Mouse (Mus musculus): ENCODE results near the gene Dlgap3.

DNA sequence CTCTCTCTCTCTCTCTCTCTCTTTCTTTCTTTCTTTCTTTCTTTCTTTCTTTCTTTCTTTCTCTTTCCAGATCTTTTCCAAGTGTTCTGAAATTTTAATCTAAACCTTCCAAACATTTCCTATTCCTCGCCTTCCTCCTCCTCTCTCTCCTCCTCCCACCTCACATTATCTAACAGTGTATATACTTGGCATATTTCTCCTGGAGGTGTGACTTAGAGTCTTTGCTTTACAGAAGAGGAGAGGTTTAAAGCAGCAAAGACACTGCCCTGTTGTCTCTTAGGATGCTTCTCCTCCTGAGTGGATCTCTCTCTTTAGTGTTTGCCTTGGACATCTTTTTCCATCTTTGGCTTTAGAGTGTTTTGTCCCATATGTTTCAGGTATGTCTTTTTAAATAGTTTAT is 34.1 kb downstream of the Dlgap3 start:
- TF ChIP-seq TAL1 (IDR thresholded peaks at IDR 0.05; ENCODE audit: low read length) (no peak), GATA1 (IDR thresholded peaks at IDR 0.05; ENCODE audit: low read length) (no peak)
